Mouse (Mus musculus): Measurements from ENCODE around the gene Ackr4. TPM values are rescaled to one million over a fixed set of nuclear protein-coding genes. Genes with fewer than 3 reads are reported as not detected.

Ackr4 gene
- total RNA-seq, 2 experiments from 2014 or later = 0.25 TPM; not detected in 1

GRCm38 (mm10) chr9:104108571-104109143 lies 18.1 kb downstream of the Ackr4 start:
- no peak for DNase-seq (ENCODE audit: extremely low spot score in 1 of 2, low spot score in 1 of 2)

- DNase-seq (ENCODE audit: extremely low spot score in 1 of 2, low spot score in 1 of 2) = no peak
Measured at GRCm38 (mm10) chr9:104107482-104107881, 19.3 kb downstream of the Ackr4 start.

- DNase-seq (ENCODE audit: extremely low spot score in 1 of 2, low spot score in 1 of 2) = no peak
Measured at GRCm38 (mm10) chr9:104106930-104107329, 19.8 kb downstream of the Ackr4 start.

GRCm38 (mm10) chr9:104104986-104105385 lies 21.7 kb downstream of the Ackr4 start:
- no peak for DNase-seq (ENCODE audit: extremely low spot score in 1 of 2, low spot score in 1 of 2)

GRCm38 (mm10) chr9:104102901-104103300 lies 23.8 kb downstream of the Ackr4 start:
- no peak for DNase-seq (ENCODE audit: extremely low spot score in 1 of 2, low spot score in 1 of 2)

GRCm38 (mm10) chr9:104102301-104102700 lies 24.4 kb downstream of the Ackr4 start:
- no peak for DNase-seq (ENCODE audit: extremely low spot score in 1 of 2, low spot score in 1 of 2)

GRCm38 (mm10) chr9:104101458-104101857 lies 25.3 kb downstream of the Ackr4 start:
- no peak for DNase-seq (ENCODE audit: extremely low spot score in 1 of 2, low spot score in 1 of 2)

GRCm38 (mm10) chr9:104100822-104101221 lies 25.9 kb downstream of the Ackr4 start:
- no peak for DNase-seq (ENCODE audit: extremely low spot score in 1 of 2, low spot score in 1 of 2)

- no peak for DNase-seq (ENCODE audit: extremely low spot score in 1 of 2, low spot score in 1 of 2)
Measured at GRCm38 (mm10) chr9:104099060-104099459, 27.7 kb downstream of the Ackr4 start.

GRCm38 (mm10) chr9:104098256-104098655 lies 28.5 kb downstream of the Ackr4 start:
- DNase-seq (ENCODE audit: extremely low spot score in 1 of 2, low spot score in 1 of 2) = no peak

GRCm38 (mm10) chr9:104092945-104093344 lies 33.8 kb downstream of the Ackr4 start:
- no peak for DNase-seq (ENCODE audit: extremely low spot score in 1 of 2, low spot score in 1 of 2)

- DNase-seq (ENCODE audit: extremely low spot score in 1 of 2, low spot score in 1 of 2) = no peak
Measured at GRCm38 (mm10) chr9:104088555-104088954, 38.2 kb downstream of the Ackr4 start.

- no peak for DNase-seq (ENCODE audit: extremely low spot score in 1 of 2, low spot score in 1 of 2)
Measured at GRCm38 (mm10) chr9:104085730-104086429, 40.9 kb downstream of the Ackr4 start.

- DNase-seq (ENCODE audit: extremely low spot score in 1 of 2, low spot score in 1 of 2) = no peak
Measured at GRCm38 (mm10) chr9:104080038-104080437, 46.7 kb downstream of the Ackr4 start.

GRCm38 (mm10) chr9:104079379-104079778 lies 47.4 kb downstream of the Ackr4 start:
- DNase-seq (ENCODE audit: extremely low spot score in 1 of 2, low spot score in 1 of 2) = peak; percentile 29 to 58

- no peak for DNase-seq (ENCODE audit: extremely low spot score in 1 of 2, low spot score in 1 of 2)
Measured at GRCm38 (mm10) chr9:104078780-104079179, 48.0 kb downstream of the Ackr4 start.

GRCm38 (mm10) chr9:104075808-104076207 lies 50.9 kb downstream of the Ackr4 start:
- DNase-seq (ENCODE audit: extremely low spot score in 1 of 2, low spot score in 1 of 2) = no peak

GRCm38 (mm10) chr9:104070863-104071604 lies 55.7 kb downstream of the Ackr4 start:
- no peak for DNase-seq (ENCODE audit: extremely low spot score in 1 of 2, low spot score in 1 of 2)

- DNase-seq (ENCODE audit: extremely low spot score in 1 of 2, low spot score in 1 of 2) = no peak
Measured at GRCm38 (mm10) chr9:104070241-104070640, 56.5 kb downstream of the Ackr4 start.

- no peak for DNase-seq (ENCODE audit: extremely low spot score in 1 of 2, low spot score in 1 of 2)
Measured at GRCm38 (mm10) chr9:104064571-104064970, 62.2 kb downstream of the Ackr4 start.

- peak; percentile 81 to 86 for DNase-seq (ENCODE audit: extremely low spot score in 1 of 2, low spot score in 1 of 2)
Measured at GRCm38 (mm10) chr9:104063244-104063961, 63.3 kb downstream of the Ackr4 start, which contains the start of gene Acad11. Acad11 (plus strand) TSS chr9:104063377.
